ENCODE assay signal across 12 mouse cellular contexts in genomic region chr2:59838825-59839224, GRCm38 (mm10). TPM values are rescaled to one million over a fixed set of nuclear protein-coding genes. Genes with fewer than 3 reads are reported as not detected.
DNase-seq lines count a peak whose midpoint lies in the region; ATAC-seq lines count a peak whose summit lies in the region.
"Had no signal": no experiment of that assay in that cellular context is flagged by ENCODE, and none has a peak within 500 bp of the region (broad histone marks: within the 10 kb centered on the region; RNA-seq: fewer than 3 reads in every experiment).

No protein-coding gene starts in this region.

- intact Hi-C loops in heart, postnatal 25 days (cut with DNase I): no loop called here

- H3K4me1 ChIP-seq in hindbrain, embryonic 14.5 days (replicated peaks; ENCODE audit: control insufficient read depth, insufficient read depth, low read length): peaks cover 15% of the 10 kb centered on the region
- H3K4me1 ChIP-seq in hindbrain, embryonic 12.5 days: peaks cover 13% of the 10 kb centered on the region
- peaks cover 9% of the 10 kb centered on the region for H3K4me1 ChIP-seq in lung, embryonic 15.5 days

- no peak overlapping the region for H3K4me3 ChIP-seq in hindbrain, embryonic 14.5 days (replicated peaks; ENCODE audit: low read length)
- H3K4me3 ChIP-seq in hindbrain, embryonic 12.5 days: no peak overlapping the region
- no peak overlapping the region for H3K4me3 ChIP-seq in lung, embryonic 15.5 days

- H3K9me3 ChIP-seq in hindbrain, embryonic 14.5 days (ENCODE audit: control insufficient read depth, low read length): no peaks in the 10 kb centered on the region
- H3K9me3 ChIP-seq in hindbrain, embryonic 12.5 days (replicated peaks): no peaks in the 10 kb centered on the region
- no peaks in the 10 kb centered on the region for H3K9me3 ChIP-seq in lung, embryonic 15.5 days

- H3K4me2 ChIP-seq in hindbrain, embryonic 14.5 days (replicated peaks): no peak overlapping the region
- no peak overlapping the region for H3K4me2 ChIP-seq in hindbrain, embryonic 12.5 days (replicated peaks)
- no peak overlapping the region for H3K4me2 ChIP-seq in lung, embryonic 15.5 days

- DNase-seq in hindbrain, embryonic 14.5 days (ENCODE audit: low spot score): no peak
- peak; percentile 17 for DNase-seq in adrenal gland, postnatal 25 days
- peak; percentile 37 for DNase-seq in heart, postnatal 25 days (ENCODE audit: low spot score)
- no peak for DNase-seq in thymus, postnatal 10 days (ENCODE audit: low spot score in 2 of 2)
- no peak for DNase-seq in MN1 (ENCODE audit: low spot score)
- DNase-seq: cerebellum, adult 2 months; thymus, postnatal 25 days had no signal

- H3K27ac ChIP-seq in hindbrain, embryonic 14.5 days: peak overlapping the region; percentile 43; the same call in 1 of the 2 replicates
- H3K27ac ChIP-seq in hindbrain, embryonic 12.5 days: no peak overlapping the region
- peak overlapping the region; percentile 46 for H3K27ac ChIP-seq in lung, embryonic 15.5 days
- H3K27ac ChIP-seq: macrophage had no signal

- no peaks in the 10 kb centered on the region for H3K27me3 ChIP-seq in hindbrain, embryonic 14.5 days (ENCODE audit: control insufficient read depth, insufficient read depth, low read length)
- no peaks in the 10 kb centered on the region for H3K27me3 ChIP-seq in hindbrain, embryonic 12.5 days
- H3K27me3 ChIP-seq in lung, embryonic 15.5 days: no peaks in the 10 kb centered on the region

- 92% methylated on average over 8 of the region's 8 CpGs for WGBS in hindbrain, embryonic 14.5 days
- WGBS in hindbrain, embryonic 12.5 days: 88% methylated on average over 8 of the region's 8 CpGs
- 64% methylated on average over 8 of the region's 8 CpGs for WGBS in lung, embryonic 15.5 days

- H3K36me3 ChIP-seq in hindbrain, embryonic 14.5 days (replicated peaks; ENCODE audit: control insufficient read depth, insufficient read depth): no peaks in the 10 kb centered on the region
- peaks cover 23% of the 10 kb centered on the region for H3K36me3 ChIP-seq in hindbrain, embryonic 12.5 days
- H3K36me3 ChIP-seq in lung, embryonic 15.5 days: peaks cover 68% of the 10 kb centered on the region

- H3K9ac ChIP-seq in hindbrain, embryonic 14.5 days: no peak overlapping the region
- H3K9ac ChIP-seq in hindbrain, embryonic 12.5 days: no peak overlapping the region
- no peak overlapping the region for H3K9ac ChIP-seq in lung, embryonic 15.5 days

- no peak for ATAC-seq in hindbrain, embryonic 14.5 days (ENCODE audit: low FRiP score)
- ATAC-seq in hindbrain, embryonic 12.5 days (ENCODE audit: low FRiP score): no peak
- no peak for ATAC-seq in lung, embryonic 15.5 days (ENCODE audit: borderline replicate concordance, extremely low read depth, low FRiP score, low TSS enrichment)
- ATAC-seq: activated CD4-positive, CD25-positive, alpha-beta regulatory T cell, adult 4 months; inflammation-experienced regulatory T-cells, adult 6 months had no signal

RNA-seq across cellular contexts. Expression of gene Wdsub1, which starts 43.6 kb away (rescaled TPM):
- polyA plus RNA-seq in hindbrain, embryonic 14.5 days (2014; fragmentation: Nextera tagmentation; extraction: Ambion mirVana): 14.0 and 16.6 TPM in 2 replicates
- polyA plus RNA-seq in hindbrain, embryonic 12.5 days (2016; fragmentation: Nextera tagmentation; extraction: Ambion mirVana): 17.4 and 21.7 TPM in 2 replicates
- 20.1 and 20.6 TPM in 2 replicates for total RNA-seq in adrenal gland, postnatal 25 days (2021)
- total RNA-seq in heart, postnatal 25 days (2021): 10 to 100 TPM; 21.3 to 21.5 TPM
- polyA plus RNA-seq in lung, embryonic 15.5 days (2015; fragmentation: Nextera tagmentation; extraction: Ambion mirVana): 34.7 and 35.6 TPM in 2 replicates

Comparison
In these comparisons a context has a peak if more than half of its experiments do, and no peak if none do; other contexts are left out.
1. DNase-seq: peak in adrenal gland, postnatal 25 days (single experiment) and heart, postnatal 25 days (single experiment); none in hindbrain, embryonic 14.5 days (single experiment), thymus, postnatal 10 days (0 of 2) and MN1 (single experiment).